Mouse (Mus musculus): Measurements from ENCODE around the gene Mecom. TPM values are rescaled to one million over a fixed set of nuclear protein-coding genes. Genes with fewer than 3 reads are reported as not detected.

Gene Mecom
- polyA plus RNA-seq, 1 experiment: 7.3 TPM

GRCm38 (mm10) chr3:30480551-30480950, 67.3 kb downstream of the Mecom start:
- TF ChIP-seq POLR2A (IDR thresholded peaks at IDR 0.05; ENCODE audit: borderline replicate concordance, extremely low read depth, insufficient read depth, insufficient read length, poor library complexity, severe bottlenecking) (no peak), CTCF (IDR thresholded peaks at IDR 0.05; ENCODE audit: borderline replicate concordance, extremely low read depth, insufficient read depth, insufficient read length) (no peak)
- no peak for DNase-seq (ENCODE audit: low read depth)

DNA sequence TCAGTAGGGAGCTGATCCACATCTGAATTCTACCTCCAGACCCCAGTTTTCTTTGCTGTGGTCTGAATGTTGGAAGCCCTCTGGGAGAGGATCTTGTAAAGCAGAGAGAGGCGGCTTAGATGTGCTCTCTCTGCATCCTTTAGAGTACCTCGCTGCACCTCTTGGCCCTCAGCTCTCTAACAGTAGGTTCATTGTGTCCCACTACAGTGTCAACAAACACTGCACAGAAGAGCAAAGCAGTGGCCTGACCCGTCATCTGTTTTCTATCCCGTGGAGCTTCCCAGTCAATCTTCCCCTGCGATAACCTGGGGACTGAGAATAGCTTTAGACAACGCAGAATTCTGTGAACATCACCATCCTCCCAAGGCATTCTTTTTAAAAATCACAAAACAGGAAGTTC, 69.6 kb downstream of the Mecom start:
- TF ChIP-seq CTCF (IDR thresholded peaks at IDR 0.05; ENCODE audit: borderline replicate concordance, extremely low read depth, insufficient read depth, insufficient read length): no peak
- no peak for TF ChIP-seq POLR2A (IDR thresholded peaks at IDR 0.05; ENCODE audit: borderline replicate concordance, extremely low read depth, insufficient read depth, insufficient read length, poor library complexity, severe bottlenecking)
- no peak for DNase-seq (ENCODE audit: low read depth)

DNA sequence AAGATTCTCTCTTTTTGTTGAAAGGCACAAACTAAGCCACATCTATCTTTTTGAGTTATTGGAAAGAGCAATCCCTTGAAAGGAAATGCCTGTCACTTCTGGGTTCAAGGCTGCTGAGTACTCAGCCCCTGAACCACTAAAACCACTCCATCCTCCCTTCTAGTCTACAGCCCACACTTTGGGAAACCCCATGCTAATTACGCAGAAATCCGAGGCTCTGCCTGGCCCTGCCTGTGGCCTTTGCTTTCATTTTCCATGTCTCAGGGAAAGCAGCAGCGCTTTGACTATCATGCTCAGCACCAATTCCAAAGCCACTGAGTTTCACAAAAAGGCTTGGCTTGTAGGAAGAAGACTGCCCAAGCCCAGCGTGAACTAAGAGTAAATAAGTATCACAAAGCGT, 70.8 kb downstream of the Mecom start:
- TF ChIP-seq CTCF (IDR thresholded peaks at IDR 0.05; ENCODE audit: borderline replicate concordance, extremely low read depth, insufficient read depth, insufficient read length) (no peak), POLR2A (IDR thresholded peaks at IDR 0.05; ENCODE audit: borderline replicate concordance, extremely low read depth, insufficient read depth, insufficient read length, poor library complexity, severe bottlenecking) (no peak)
- no peak for DNase-seq (ENCODE audit: low read depth)

DNA sequence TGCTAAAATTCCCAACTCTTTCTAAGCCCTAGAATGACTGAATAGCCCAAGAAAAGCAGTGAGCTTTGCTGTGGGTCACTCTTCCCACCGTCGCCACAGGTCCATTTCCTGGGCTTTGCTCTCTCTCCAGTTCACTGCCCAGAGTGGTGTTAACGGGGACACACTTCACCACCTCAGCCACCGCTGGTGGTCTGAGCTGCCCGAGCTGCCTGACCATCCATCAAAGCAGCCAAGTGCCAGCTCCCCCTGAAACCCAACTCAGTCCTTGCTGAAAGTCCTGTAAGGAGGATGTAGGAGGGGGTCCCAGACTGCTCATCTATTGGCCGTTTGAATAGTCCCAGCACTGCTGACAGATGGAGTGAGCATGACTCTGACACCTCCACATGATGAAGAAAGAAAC, 72.2 kb downstream of the Mecom start:
- DNase-seq (ENCODE audit: low read depth): no peak
- no peak for TF ChIP-seq CTCF (IDR thresholded peaks at IDR 0.05; ENCODE audit: borderline replicate concordance, extremely low read depth, insufficient read depth, insufficient read length)
- TF ChIP-seq POLR2A (IDR thresholded peaks at IDR 0.05; ENCODE audit: borderline replicate concordance, extremely low read depth, insufficient read depth, insufficient read length, poor library complexity, severe bottlenecking): no peak

DNA sequence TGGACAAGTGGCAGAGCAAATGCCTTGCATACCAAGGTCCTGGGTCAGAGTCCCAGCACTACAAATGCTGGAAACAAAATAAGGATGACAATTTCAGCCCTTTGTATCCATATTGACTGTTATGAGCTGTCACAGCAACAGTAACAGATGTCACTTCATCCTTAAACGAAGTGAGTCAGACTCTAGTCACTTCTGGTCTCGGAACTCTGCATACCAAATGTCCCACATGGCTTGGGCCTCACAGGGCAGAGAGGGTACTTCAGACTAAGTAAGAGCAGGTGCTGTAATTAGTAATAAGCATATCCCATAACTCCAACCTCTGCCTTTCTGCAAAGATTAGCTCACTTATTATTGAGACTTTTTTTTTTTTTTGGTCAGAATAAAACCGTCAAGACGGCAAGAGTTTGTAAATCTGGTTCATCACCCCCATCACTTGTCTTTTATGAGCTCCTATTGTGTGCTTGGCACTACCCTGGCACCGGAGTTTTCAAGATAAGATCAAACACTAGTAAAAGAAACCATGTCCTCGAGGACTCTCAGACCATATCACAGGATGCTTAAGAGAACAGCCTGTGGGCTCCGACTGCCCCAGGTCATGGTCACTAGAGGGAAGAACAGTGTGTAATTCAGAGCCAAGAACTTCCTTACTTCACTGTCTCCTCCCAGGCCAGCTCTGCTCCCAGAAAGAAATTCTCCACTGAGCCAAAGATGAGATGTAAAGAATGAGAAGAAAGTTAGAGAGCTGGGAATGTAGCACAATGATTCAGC, 79.6 kb downstream of the Mecom start:
- TF ChIP-seq POLR2A (IDR thresholded peaks at IDR 0.05; ENCODE audit: borderline replicate concordance, extremely low read depth, insufficient read depth, insufficient read length, poor library complexity, severe bottlenecking): no peak

DNA sequence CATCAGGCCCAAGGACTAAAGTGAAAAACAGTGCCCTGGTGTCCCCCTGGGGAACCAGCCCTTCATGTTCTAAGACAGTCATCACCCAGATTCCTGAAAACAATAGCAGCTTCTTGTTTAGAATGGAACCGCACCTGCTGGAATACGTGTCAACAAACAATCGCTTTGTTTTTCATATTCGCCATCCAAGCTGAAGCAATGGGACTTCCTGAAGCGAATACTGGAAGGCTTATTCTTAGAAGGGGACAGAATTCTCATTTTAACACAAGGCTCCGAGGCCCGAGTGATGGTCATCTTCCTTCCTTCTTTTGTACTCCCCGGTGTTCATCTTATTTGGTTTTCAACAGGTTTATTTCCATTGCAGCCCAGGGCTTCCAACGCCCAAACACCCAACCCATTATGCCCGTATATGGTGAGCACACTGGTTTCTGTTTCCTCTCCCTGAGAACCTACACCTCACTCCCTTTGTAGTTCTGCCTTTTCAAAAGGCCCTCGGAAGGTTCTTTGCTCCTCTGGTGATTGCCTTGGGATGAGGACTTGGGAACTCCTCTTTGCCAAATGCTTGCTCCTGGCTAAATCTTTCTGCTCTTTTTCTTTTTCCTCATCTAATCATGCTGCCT, 81.7 kb downstream of the Mecom start:
- no peak for DNase-seq (ENCODE audit: low read depth)
- TF ChIP-seq CTCF (IDR thresholded peaks at IDR 0.05; ENCODE audit: borderline replicate concordance, extremely low read depth, insufficient read depth, insufficient read length) (no peak), POLR2A (IDR thresholded peaks at IDR 0.05; ENCODE audit: borderline replicate concordance, extremely low read depth, insufficient read depth, insufficient read length, poor library complexity, severe bottlenecking) (no peak)

More for the DNA sequence above, 79.6 kb downstream of the Mecom start:
- DNase-seq (ENCODE audit: low read depth): no peak

GRCm38 (mm10) chr3:30464497-30464896, 83.3 kb downstream of the Mecom start:
- DNase-seq (ENCODE audit: low read depth): peak; percentile 58
- no peak for TF ChIP-seq POLR2A (IDR thresholded peaks at IDR 0.05; ENCODE audit: borderline replicate concordance, extremely low read depth, insufficient read depth, insufficient read length, poor library complexity, severe bottlenecking)
- TF ChIP-seq CTCF (IDR thresholded peaks at IDR 0.05; ENCODE audit: borderline replicate concordance, extremely low read depth, insufficient read depth, insufficient read length): no peak

GRCm38 (mm10) chr3:30461831-30462230, 86.0 kb downstream of the Mecom start:
- TF ChIP-seq POLR2A (IDR thresholded peaks at IDR 0.05; ENCODE audit: borderline replicate concordance, extremely low read depth, insufficient read depth, insufficient read length, poor library complexity, severe bottlenecking): no peak
- peak; percentile 5; the same call in 1 of the 2 replicates for TF ChIP-seq CTCF (IDR thresholded peaks at IDR 0.05; ENCODE audit: borderline replicate concordance, extremely low read depth, insufficient read depth, insufficient read length)
- DNase-seq (ENCODE audit: low read depth): no peak

- TF ChIP-seq CTCF (IDR thresholded peaks at IDR 0.05; ENCODE audit: borderline replicate concordance, extremely low read depth, insufficient read depth, insufficient read length) (no peak), POLR2A (IDR thresholded peaks at IDR 0.05; ENCODE audit: borderline replicate concordance, extremely low read depth, insufficient read depth, insufficient read length, poor library complexity, severe bottlenecking) (no peak)
These were observed 86.8 kb downstream of the Mecom start for GRCm38 (mm10) chr3:30460890-30461578.

GRCm38 (mm10) chr3:30459626-30460025, 88.2 kb downstream of the Mecom start:
- TF ChIP-seq CTCF (IDR thresholded peaks at IDR 0.05; ENCODE audit: borderline replicate concordance, extremely low read depth, insufficient read depth, insufficient read length) (no peak), POLR2A (IDR thresholded peaks at IDR 0.05; ENCODE audit: borderline replicate concordance, extremely low read depth, insufficient read depth, insufficient read length, poor library complexity, severe bottlenecking) (no peak)
- DNase-seq (ENCODE audit: low read depth): no peak

More at GRCm38 (mm10) chr3:30460890-30461578, 86.8 kb downstream of the Mecom start:
- peak; percentile 88 for DNase-seq (ENCODE audit: low read depth)

DNA sequence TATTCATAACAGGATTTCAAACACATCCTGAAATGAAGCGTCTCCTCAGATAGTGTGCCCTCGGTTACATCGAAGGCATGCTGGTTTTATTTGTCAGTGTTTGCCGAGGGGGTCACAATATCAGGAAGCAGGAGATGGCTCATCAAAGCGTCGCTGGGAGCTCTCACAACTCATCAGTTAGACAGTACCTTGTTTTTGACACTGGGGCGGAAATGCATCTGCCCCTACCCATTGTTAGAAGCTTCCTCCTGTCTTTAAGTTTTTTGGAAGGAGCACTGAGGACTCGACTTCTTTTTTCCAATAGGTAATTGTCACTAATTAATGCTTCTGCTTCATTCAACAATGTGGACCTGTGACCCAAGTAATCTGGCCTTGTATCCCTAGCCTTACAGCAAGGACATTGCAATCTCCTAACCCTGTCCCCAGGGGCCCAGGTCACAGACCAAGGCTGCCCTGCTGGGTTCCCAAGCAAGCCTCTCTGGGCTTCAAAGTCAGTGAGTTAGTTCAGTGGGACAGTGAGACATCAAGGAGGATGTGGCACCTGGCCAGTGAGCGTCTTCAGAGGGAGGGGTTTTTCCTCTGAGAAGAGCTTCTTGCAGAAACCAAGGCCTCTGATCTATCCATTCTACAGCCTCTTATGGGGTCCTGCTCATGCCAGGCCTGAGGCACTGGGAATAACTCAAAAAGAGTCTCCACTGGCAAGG, 89.7 kb downstream of the Mecom start:
- TF ChIP-seq CTCF (IDR thresholded peaks at IDR 0.05; ENCODE audit: borderline replicate concordance, extremely low read depth, insufficient read depth, insufficient read length) (no peak), POLR2A (IDR thresholded peaks at IDR 0.05; ENCODE audit: borderline replicate concordance, extremely low read depth, insufficient read depth, insufficient read length, poor library complexity, severe bottlenecking) (no peak)
- DNase-seq (ENCODE audit: low read depth): no peak

Measured in brain, embryonic 14.5 days (tissue).